21 mouse cellular contexts compared by ENCODE assay signal in genomic region chr10:127111001-127111887, GRCm38 (mm10). TPM values are rescaled to one million over a fixed set of nuclear protein-coding genes. Genes with fewer than 3 reads are reported as not detected.
DNase-seq lines count a peak whose midpoint lies in the region; ATAC-seq and TF ChIP-seq lines count a peak whose summit lies in the region.
"Had no signal": no experiment of that assay in that cellular context is flagged by ENCODE, and none has a peak within 500 bp of the region (broad histone marks: within the 10 kb centered on the region; RNA-seq: fewer than 3 reads in every experiment).

No protein-coding gene starts in this region.

- H3K4me3 ChIP-seq in layer of hippocampus, adult 2 months, result no peak overlapping the region
- no peak overlapping the region for H3K4me3 ChIP-seq in stomach, postnatal 0 days (ENCODE audit: low read depth, low read length)
- no peak overlapping the region for H3K4me3 ChIP-seq in embryonic facial prominence, embryonic 10.5 days
- H3K4me3 ChIP-seq: embryonic facial prominence, embryonic 12.5 days; heart, embryonic 13.5 days; hindbrain, embryonic 13.5 days; kidney, embryonic 15.5 days; limb, embryonic 10.5 days; megakaryocyte, embryonic 14.5 days; myocyte; stomach, embryonic 15.5 days had no signal

- WGBS in stomach, postnatal 0 days, result 88% methylated on average over 15 of the region's 15 CpGs
- 90% methylated on average over 15 of the region's 15 CpGs for WGBS in embryonic facial prominence, embryonic 10.5 days

- H3K27ac ChIP-seq in layer of hippocampus, adult 2 months, result no peak overlapping the region
- H3K27ac ChIP-seq in stomach, postnatal 0 days (replicated peaks), result no peak overlapping the region
- H3K27ac ChIP-seq in embryonic facial prominence, embryonic 10.5 days (replicated peaks), result no peak overlapping the region
- H3K27ac ChIP-seq: embryonic facial prominence, embryonic 12.5 days; heart, embryonic 13.5 days; hindbrain, embryonic 13.5 days; kidney, embryonic 15.5 days; limb, embryonic 10.5 days; stomach, embryonic 15.5 days had no signal

- no peaks in the 10 kb centered on the region for H3K4me1 ChIP-seq in stomach, postnatal 0 days (replicated peaks; ENCODE audit: control insufficient read depth, insufficient read depth)
- H3K4me1 ChIP-seq in embryonic facial prominence, embryonic 10.5 days, result no peaks in the 10 kb centered on the region
- H3K4me1 ChIP-seq: embryonic facial prominence, embryonic 12.5 days; heart, embryonic 13.5 days; hindbrain, embryonic 13.5 days; kidney, embryonic 15.5 days; limb, embryonic 10.5 days; stomach, embryonic 15.5 days had no signal

- H3K4me2 ChIP-seq in stomach, postnatal 0 days (replicated peaks; ENCODE audit: low read depth), result no peak overlapping the region
- H3K4me2 ChIP-seq: embryonic facial prominence, embryonic 12.5 days; heart, embryonic 13.5 days; hindbrain, embryonic 13.5 days; kidney, embryonic 15.5 days; stomach, embryonic 15.5 days had no signal

- H3K36me3 ChIP-seq in stomach, postnatal 0 days (ENCODE audit: control insufficient read depth, insufficient read depth, low read length), result 0 out of 2 replicates have a peak, but pooled peaks cover 7% of the 10 kb centered on the region
- H3K36me3 ChIP-seq in embryonic facial prominence, embryonic 10.5 days (replicated peaks), result peaks cover 45% of the 10 kb centered on the region

- H3K27me3 ChIP-seq in stomach, postnatal 0 days (ENCODE audit: control insufficient read depth, insufficient read depth, low read length), result no peaks in the 10 kb centered on the region
- H3K27me3 ChIP-seq in embryonic facial prominence, embryonic 10.5 days (replicated peaks; ENCODE audit: low read depth, poor library complexity, severe bottlenecking), result no peaks in the 10 kb centered on the region
- H3K27me3 ChIP-seq: embryonic facial prominence, embryonic 12.5 days; heart, embryonic 13.5 days; hindbrain, embryonic 13.5 days; kidney, embryonic 15.5 days; megakaryocyte, embryonic 14.5 days; stomach, embryonic 15.5 days had no signal

- no peak overlapping the region for H3K9ac ChIP-seq in stomach, postnatal 0 days (ENCODE audit: low read length)
- H3K9ac ChIP-seq: embryonic facial prominence, embryonic 12.5 days; heart, embryonic 13.5 days; hindbrain, embryonic 13.5 days; kidney, embryonic 15.5 days; stomach, embryonic 15.5 days had no signal

- DNase-seq in layer of hippocampus, adult 2 months (ENCODE audit: low spot score in 2 of 2), result no peak
- no peak for DNase-seq in layer of hippocampus, adult 8-10 months (ENCODE audit: low spot score in 2 of 2)
- DNase-seq in thymus, postnatal 0 days (ENCODE audit: low spot score), result peak; percentile 23
- DNase-seq in thymus, postnatal 10 days (ENCODE audit: low spot score in 2 of 2), result no peak
- DNase-seq in stomach, postnatal 0 days (ENCODE audit: low spot score), result no peak
- DNase-seq in embryonic facial prominence, embryonic 10.5 days (ENCODE audit: low spot score), result no peak
- DNase-seq in lung, postnatal 10 days, result no peak
- DNase-seq: adrenal gland, postnatal 14 days; cerebellum, postnatal 25 days; right cerebral cortex, postnatal 4 days; thymus, postnatal 36 days had no signal

- TF ChIP-seq CTCF in layer of hippocampus, adult 2 months (conservative IDR thresholded peaks at IDR 0.05), result peak; percentile 76
- peak; percentile 45 for TF ChIP-seq CTCF in stomach, postnatal 0 days (IDR thresholded peaks at IDR 0.05; ENCODE audit: low read depth)

- H3K9me3 ChIP-seq in stomach, postnatal 0 days (ENCODE audit: control insufficient read depth, low read length), result no peaks in the 10 kb centered on the region
- H3K9me3 ChIP-seq in embryonic facial prominence, embryonic 10.5 days, result no peaks in the 10 kb centered on the region
- H3K9me3 ChIP-seq: embryonic facial prominence, embryonic 12.5 days; heart, embryonic 13.5 days; hindbrain, embryonic 13.5 days; kidney, embryonic 15.5 days; limb, embryonic 10.5 days; megakaryocyte, embryonic 14.5 days; stomach, embryonic 15.5 days had no signal

- TF ChIP-seq EP300 in stomach, postnatal 0 days (optimal IDR thresholded peaks at IDR 0.05), result no peak

- peak; percentile 74 for ATAC-seq in common myeloid progenitor, adult 5-6 weeks (replicated peaks; ENCODE audit: low read depth, poor library complexity, severe bottlenecking)
- no peak for ATAC-seq in stomach, postnatal 0 days (ENCODE audit: low FRiP score, low TSS enrichment)

RNA-seq across cellular contexts. Expression of gene Os9, which starts 9.7 kb away (rescaled TPM):
- 100 to 1,000 TPM; 100 to 102 TPM for total RNA-seq in layer of hippocampus, adult 2 months (2021)
- 100 to 1,000 TPM in 2 of 4 experiments, 10 to 100 TPM in 2; 98.1 to 120 (median 109) TPM for total RNA-seq in layer of hippocampus, adult 8-10 months (2022)
- 90.9 and 95.4 TPM in 2 replicates for polyA plus RNA-seq in thymus, postnatal 0 days (2015; fragmentation: Nextera tagmentation; extraction: Ambion mirVana)
- 159 TPM in 2 replicates for total RNA-seq in common myeloid progenitor, adult 5-6 weeks (2017)
- 81.9 and 82.0 TPM in 2 replicates for polyA plus RNA-seq in stomach, postnatal 0 days (2015; fragmentation: Nextera tagmentation; extraction: Ambion mirVana)
- polyA plus RNA-seq in embryonic facial prominence, embryonic 10.5 days (2016; fragmentation: Nextera tagmentation; extraction: Ambion mirVana), result 59.7 and 60.1 TPM in 2 replicates

RNA-seq across cellular contexts. Expression of gene Agap2, which starts 36.2 kb away (rescaled TPM):
- 100 to 1,000 TPM; 820 to 844 TPM for total RNA-seq in layer of hippocampus, adult 2 months (2021)
- 100 to 1,000 TPM; 657 to 727 (median 692) TPM for total RNA-seq in layer of hippocampus, adult 8-10 months (2022)
- 12.3 and 13.5 TPM in 2 replicates for polyA plus RNA-seq in thymus, postnatal 0 days (2015; fragmentation: Nextera tagmentation; extraction: Ambion mirVana)
- 40.8 and 56.1 TPM in 2 replicates for total RNA-seq in common myeloid progenitor, adult 5-6 weeks (2017)
- 0.04 and 0.08 TPM in 2 replicates for polyA plus RNA-seq in stomach, postnatal 0 days (2015; fragmentation: Nextera tagmentation; extraction: Ambion mirVana)
- 0.04 and 0.21 TPM in 2 replicates for polyA plus RNA-seq in embryonic facial prominence, embryonic 10.5 days (2016; fragmentation: Nextera tagmentation; extraction: Ambion mirVana)
- polyA plus RNA-seq: heart, embryonic 13.5 days had no signal

RNA-seq across cellular contexts. Expression of gene Tspan31, which starts 41.2 kb away (rescaled TPM):
- total RNA-seq in layer of hippocampus, adult 2 months (2021), result 10 to 100 TPM; 57.2 to 62.1 TPM
- 10 to 100 TPM; 62.9 to 68.4 (median 66.1) TPM for total RNA-seq in layer of hippocampus, adult 8-10 months (2022)
- 49.9 and 60.5 TPM in 2 replicates for polyA plus RNA-seq in thymus, postnatal 0 days (2015; fragmentation: Nextera tagmentation; extraction: Ambion mirVana)
- total RNA-seq in common myeloid progenitor, adult 5-6 weeks (2017), result 49.9 and 62.2 TPM in 2 replicates
- 82.8 and 87.7 TPM in 2 replicates for polyA plus RNA-seq in stomach, postnatal 0 days (2015; fragmentation: Nextera tagmentation; extraction: Ambion mirVana)
- polyA plus RNA-seq in embryonic facial prominence, embryonic 10.5 days (2016; fragmentation: Nextera tagmentation; extraction: Ambion mirVana), result 168 and 180 TPM in 2 replicates

RNA-seq across cellular contexts. Expression of gene Cdk4, which starts 47.9 kb away (rescaled TPM):
- total RNA-seq in layer of hippocampus, adult 2 months (2021), result 10 to 100 TPM; 84.6 to 94.8 TPM
- total RNA-seq in layer of hippocampus, adult 8-10 months (2022), result 10 to 100 TPM; 84.1 to 95.2 (median 91.1) TPM
- 889 and 1,028 TPM in 2 replicates for polyA plus RNA-seq in thymus, postnatal 0 days (2015; fragmentation: Nextera tagmentation; extraction: Ambion mirVana)
- 723 and 923 TPM in 2 replicates for total RNA-seq in common myeloid progenitor, adult 5-6 weeks (2017)
- polyA plus RNA-seq in stomach, postnatal 0 days (2015; fragmentation: Nextera tagmentation; extraction: Ambion mirVana), result 469 and 472 TPM in 2 replicates
- polyA plus RNA-seq in embryonic facial prominence, embryonic 10.5 days (2016; fragmentation: Nextera tagmentation; extraction: Ambion mirVana), result 3,008 and 3,023 TPM in 2 replicates

RNA-seq across cellular contexts. Expression of gene March9, which starts 51.3 kb away (rescaled TPM):
- 10 to 100 TPM; 19.8 TPM for total RNA-seq in layer of hippocampus, adult 2 months (2021)
- total RNA-seq in layer of hippocampus, adult 8-10 months (2022), result 10 to 100 TPM; 14.8 to 21.9 (median 20.4) TPM
- 0.30 and 0.52 TPM in 2 replicates for polyA plus RNA-seq in thymus, postnatal 0 days (2015; fragmentation: Nextera tagmentation; extraction: Ambion mirVana)
- total RNA-seq in common myeloid progenitor, adult 5-6 weeks (2017), result 0.23 TPM in 1 of 2 replicates, not detected in the other
- polyA plus RNA-seq in stomach, postnatal 0 days (2015; fragmentation: Nextera tagmentation; extraction: Ambion mirVana), result 0.75 and 0.81 TPM in 2 replicates
- polyA plus RNA-seq in embryonic facial prominence, embryonic 10.5 days (2016; fragmentation: Nextera tagmentation; extraction: Ambion mirVana), result 1.2 and 1.3 TPM in 2 replicates
- polyA plus RNA-seq: liver, embryonic 16.5 days had no signal

Comparison
In these comparisons a context has a peak if more than half of its experiments do, and no peak if none do; other contexts are left out.
1. RNA of gene Agap2, which starts 36.2 kb away (total RNA-seq): 820 to 844 TPM in layer of hippocampus, adult 2 months and 657 to 727 TPM in layer of hippocampus, adult 8-10 months; 40.8 to 56.1 TPM in common myeloid progenitor, adult 5-6 weeks; every median in the first group is over 10 times any median in the second.